Mouse (Mus musculus) R1 (cell line): ENCODE data around the gene Hopx.

ENCODE experiments used
- DNase-seq: peaks from one replicate; pipeline ENCODE4 v3.0.0-alpha.2; 2018; ENCODE audit warnings: low read depth, low spot score

The Hopx gene

GRCm38 (mm10) chr5:77132457-77133135, 17.7 kb upstream of the Hopx start:
- DNase-seq: no peak

GRCm38 (mm10) chr5:77131879-77132278, 17.0 kb upstream of the Hopx start:
- DNase-seq: no peak

- DNase-seq: no peak
Measured at GRCm38 (mm10) chr5:77130310-77131020, 15.5 kb upstream of the Hopx start.

GRCm38 (mm10) chr5:77129907-77130306, 15.0 kb upstream of the Hopx start:
- DNase-seq: no peak

GRCm38 (mm10) chr5:77128854-77129253, 13.9 kb upstream of the Hopx start:
- DNase-seq: peak; percentile 90

- no peak for DNase-seq
Measured at GRCm38 (mm10) chr5:77126415-77126968, 11.6 kb upstream of the Hopx start.

- no peak for DNase-seq
Measured at GRCm38 (mm10) chr5:77124817-77125283, 9.9 kb upstream of the Hopx start.

- no peak for DNase-seq
Measured at GRCm38 (mm10) chr5:77124165-77124564, 9.2 kb upstream of the Hopx start.

- no peak for DNase-seq
Measured at GRCm38 (mm10) chr5:77123597-77123996, 8.7 kb upstream of the Hopx start.

GRCm38 (mm10) chr5:77122254-77123192, 7.6 kb upstream of the Hopx start:
- peak; percentile 57 for DNase-seq

- DNase-seq: no peak
Measured at GRCm38 (mm10) chr5:77120701-77121100, 5.8 kb upstream of the Hopx start.

- DNase-seq: peak; percentile 73
Measured at GRCm38 (mm10) chr5:77119475-77120422, 4.8 kb upstream of the Hopx start.

GRCm38 (mm10) chr5:77115732-77116131, 811 bp upstream of the Hopx start:
- DNase-seq: no peak

- no peak for DNase-seq
Measured at GRCm38 (mm10) chr5:77113773-77114172, 1.1 kb downstream of the Hopx start.

- DNase-seq: no peak
Measured at GRCm38 (mm10) chr5:77112066-77112465, 2.9 kb downstream of the Hopx start.

GRCm38 (mm10) chr5:77109814-77110213, 5.1 kb downstream of the Hopx start:
- DNase-seq: no peak

GRCm38 (mm10) chr5:77108806-77109205, 6.1 kb downstream of the Hopx start:
- no peak for DNase-seq

GRCm38 (mm10) chr5:77107146-77107822, 7.6 kb downstream of the Hopx start:
- DNase-seq: no peak

- DNase-seq: peak; percentile 44
Measured at GRCm38 (mm10) chr5:77102522-77103365, 12.2 kb downstream of the Hopx start.
